12 mouse cellular contexts compared by ENCODE assay signal in the genomic region with DNA sequence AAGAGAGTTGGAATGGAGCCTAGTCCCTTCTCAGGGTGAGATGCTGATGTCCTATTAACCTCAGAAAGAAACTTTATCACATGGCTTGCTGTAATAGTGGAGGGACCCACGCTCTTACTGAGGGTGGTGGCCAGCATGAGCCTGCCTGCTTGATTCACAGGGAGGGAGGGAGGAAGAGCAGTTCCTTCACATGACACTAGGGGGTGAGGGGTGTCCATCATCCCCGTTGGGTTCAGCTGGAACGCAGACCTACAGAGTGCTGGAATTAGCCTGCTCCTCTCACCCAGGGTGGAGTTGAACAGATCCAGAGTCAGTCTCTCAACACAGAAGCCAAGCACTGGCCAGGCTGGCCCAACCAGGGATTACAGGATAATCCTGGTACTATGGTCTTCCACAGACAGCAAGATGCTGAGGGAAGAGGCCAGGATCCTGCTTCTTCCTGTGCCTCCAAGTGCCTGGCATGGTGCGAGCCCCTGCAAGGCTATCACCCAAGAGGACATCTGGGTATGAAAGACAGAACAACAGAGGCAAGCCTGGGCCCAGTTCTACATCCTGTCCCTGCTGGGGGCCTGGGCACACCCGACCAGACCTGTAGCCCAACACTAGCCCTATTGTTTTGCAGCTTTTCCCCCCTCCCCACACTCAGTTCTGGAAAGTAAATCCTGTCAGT.
DNase-seq lines count a peak whose midpoint lies in the region; ATAC-seq and TF ChIP-seq lines count a peak whose summit lies in the region.
"Had no signal": no experiment of that assay in that cellular context is flagged by ENCODE, and none has a peak within 500 bp of the region (broad histone marks: within the 10 kb centered on the region; RNA-seq: fewer than 3 reads in every experiment).

No protein-coding gene starts in this region.

- no peak overlapping the region for H3K4me3 ChIP-seq in forebrain, embryonic 11.5 days (ENCODE audit: low read depth, low read length)
- no peak overlapping the region for H3K4me3 ChIP-seq in forebrain, embryonic 13.5 days
- no peak overlapping the region for H3K4me3 ChIP-seq in left cerebral cortex, adult 2 months
- H3K4me3 ChIP-seq in CH12.LX (replicated peaks in 1 of 3; ENCODE audit: low read depth in 2 of 3, low read length in 2 of 3, poor library complexity in 1 of 3), result no peak overlapping the region
- H3K4me3 ChIP-seq in embryonic fibroblast, embryonic 13.5 days (ENCODE audit: insufficient read depth, low read length), result no peak overlapping the region
- H3K4me3 ChIP-seq: heart, embryonic 15.5 days; megakaryocyte, embryonic 14.5 days; neural tube, embryonic 15.5 days had no signal

- TF ChIP-seq EP300 in CH12.LX (IDR thresholded peaks at IDR 0.05; ENCODE audit: low read length), result no peak

- no peak for TF ChIP-seq POLR2A in CH12.LX (IDR thresholded peaks at IDR 0.05; ENCODE audit: low read depth, low read length)
- no peak for TF ChIP-seq POLR2A in embryonic fibroblast, embryonic 13.5 days (IDR thresholded peaks at IDR 0.05; ENCODE audit: low read depth, low read length)

- no peaks in the 10 kb centered on the region for H3K36me3 ChIP-seq in forebrain, embryonic 11.5 days (ENCODE audit: control insufficient read depth, insufficient read depth, low read length)
- no peaks in the 10 kb centered on the region for H3K36me3 ChIP-seq in forebrain, embryonic 13.5 days (ENCODE audit: poor library complexity, severe bottlenecking)
- H3K36me3 ChIP-seq in CH12.LX (replicated peaks in 1 of 2; ENCODE audit: control insufficient read depth in 1 of 2, insufficient read depth in 1 of 2, low read length in 1 of 2), result no peaks in the 10 kb centered on the region
- H3K36me3 ChIP-seq: heart, embryonic 15.5 days; neural tube, embryonic 15.5 days had no signal

- no peaks in the 10 kb centered on the region for H3K9me3 ChIP-seq in forebrain, embryonic 11.5 days (ENCODE audit: control insufficient read depth, low read length)
- H3K9me3 ChIP-seq in forebrain, embryonic 13.5 days (replicated peaks), result peaks cover 5% of the 10 kb centered on the region; the same call in 1 of the 2 replicates
- H3K9me3 ChIP-seq in CH12.LX (replicated peaks; ENCODE audit: low read length), result peaks cover 8% of the 10 kb centered on the region
- H3K9me3 ChIP-seq: heart, embryonic 15.5 days; neural tube, embryonic 15.5 days had no signal

- TF ChIP-seq RAD21 in CH12.LX (IDR thresholded peaks at IDR 0.05; ENCODE audit: low read depth, low read length), result peak; percentile 24

- peaks cover 3% of the 10 kb centered on the region; the same call in 1 of the 2 replicates for H3K4me1 ChIP-seq in forebrain, embryonic 11.5 days (replicated peaks; ENCODE audit: control insufficient read depth, insufficient read depth, low read length)
- H3K4me1 ChIP-seq in forebrain, embryonic 13.5 days, result peaks cover 7% of the 10 kb centered on the region; the same call in 1 of the 2 replicates
- H3K4me1 ChIP-seq in CH12.LX (ENCODE audit: control insufficient read depth in 1 of 2, insufficient read depth in 2 of 2), result no peaks in the 10 kb centered on the region
- H3K4me1 ChIP-seq in embryonic fibroblast, embryonic 13.5 days (ENCODE audit: control insufficient read depth, insufficient read depth, low read length), result no peaks in the 10 kb centered on the region
- H3K4me1 ChIP-seq: megakaryocyte, embryonic 14.5 days had no signal

- 38% methylated on average over 5 of the region's 5 CpGs for WGBS in forebrain, embryonic 11.5 days
- 40% methylated on average over 5 of the region's 5 CpGs for WGBS in forebrain, embryonic 13.5 days

- peak; percentile 38 for DNase-seq in forebrain, embryonic 11.5 days (ENCODE audit: low spot score)
- DNase-seq in left cerebral cortex, adult 2 months (ENCODE audit: extremely low spot score in 1 of 2, low spot score in 2 of 2), result no peak
- no peak for DNase-seq in left cerebral cortex, adult 11 months (ENCODE audit: low spot score)
- peak; percentile 17 for DNase-seq in CH12.LX (ENCODE audit: extremely low read depth)
- DNase-seq in spleen, postnatal 10 days (ENCODE audit: low spot score in 2 of 2), result no peak
- DNase-seq: B cell, adult 2 months had no signal

- in situ Hi-C loops in CH12.LX (cut with MboI; ENCODE audit: low pct_ligation_motif_present, low pct_unique_long_range_greater_than_20kb, low sequenced_read_pairs), result loop anchor here (25.0 kb wide), 1 partner anchor 182 kb away; no protein-coding TSS in a partner anchor

- ATAC-seq in forebrain, embryonic 11.5 days (replicated peaks; ENCODE audit: low FRiP score), result no peak
- ATAC-seq in forebrain, embryonic 13.5 days, result no peak
- ATAC-seq in frontal cortex, adult (ENCODE audit: low TSS enrichment), result no peak

- no peaks in the 10 kb centered on the region for H3K79me2 ChIP-seq in CH12.LX (replicated peaks; ENCODE audit: control insufficient read depth, extremely low read depth, insufficient read depth, poor library complexity, severe bottlenecking)

- intact Hi-C loops in left cerebral cortex, adult 2 months (cut with DNase I), result no loop called here

- no peak overlapping the region for H3K27ac ChIP-seq in forebrain, embryonic 11.5 days (ENCODE audit: low read depth, low read length)
- H3K27ac ChIP-seq in forebrain, embryonic 13.5 days, result no peak overlapping the region
- H3K27ac ChIP-seq in left cerebral cortex, adult 2 months, result no peak overlapping the region
- no peak overlapping the region for H3K27ac ChIP-seq in CH12.LX (ENCODE audit: insufficient read depth, low read depth)
- no peak overlapping the region for H3K27ac ChIP-seq in embryonic fibroblast, embryonic 13.5 days (ENCODE audit: insufficient read depth, low read length)
- H3K27ac ChIP-seq: heart, embryonic 15.5 days; neural tube, embryonic 15.5 days had no signal

- H3K27me3 ChIP-seq in forebrain, embryonic 11.5 days (ENCODE audit: control insufficient read depth, insufficient read depth, low read length), result peaks cover 52% of the 10 kb centered on the region
- peaks cover 88% of the 10 kb centered on the region for H3K27me3 ChIP-seq in forebrain, embryonic 13.5 days
- peaks cover 84% of the 10 kb centered on the region for H3K27me3 ChIP-seq in CH12.LX (replicated peaks)

- TF ChIP-seq CTCF in left cerebral cortex, adult 2 months (IDR thresholded peaks at IDR 0.05), result peak; percentile 29
- TF ChIP-seq CTCF in CH12.LX (conservative IDR thresholded peaks at IDR 0.05 in 1 of 2, IDR thresholded peaks at IDR 0.05 in 1 of 2; ENCODE audit: low read depth in 2 of 2, low read length in 2 of 2), result peak; percentile 20 to 21; a peak in 1 of 4 replicates
- peak; percentile 30; the same call in 1 of the 2 replicates for TF ChIP-seq CTCF in embryonic fibroblast, embryonic 13.5 days (IDR thresholded peaks at IDR 0.05; ENCODE audit: borderline replicate concordance, insufficient read depth, low read length)

- H3K9ac ChIP-seq in forebrain, embryonic 11.5 days (ENCODE audit: low read length), result no peak overlapping the region
- no peak overlapping the region for H3K9ac ChIP-seq in forebrain, embryonic 13.5 days
- no peak overlapping the region for H3K9ac ChIP-seq in CH12.LX (ENCODE audit: insufficient read depth, low read depth)
- H3K9ac ChIP-seq: heart, embryonic 15.5 days; neural tube, embryonic 15.5 days had no signal

- dilution Hi-C loops in CH12.LX (cut with MboI; ENCODE audit: extremely low pct_ligation_motif_present, extremely low pct_unique_long_range_greater_than_20kb, low sequenced_read_pairs), result no loop called here

- no peak overlapping the region for H3K4me2 ChIP-seq in forebrain, embryonic 11.5 days (ENCODE audit: low read depth, low read length, severe bottlenecking)
- no peak overlapping the region for H3K4me2 ChIP-seq in forebrain, embryonic 13.5 days
- no peak overlapping the region for H3K4me2 ChIP-seq in CH12.LX (ENCODE audit: insufficient read depth, low read depth, poor library complexity, severe bottlenecking)
- H3K4me2 ChIP-seq: heart, embryonic 15.5 days; neural tube, embryonic 15.5 days had no signal

TF ChIP-seq in CH12.LX, 34 proteins besides CTCF, POLR2A, EP300 and RAD21:
- TF ChIP-seq MXI1 (IDR thresholded peaks at IDR 0.05; ENCODE audit: low read depth, low read length) (no peak), ZC3H11A (IDR thresholded peaks at IDR 0.05; ENCODE audit: low read depth, low read length) (no peak), PAX5 (IDR thresholded peaks at IDR 0.05; ENCODE audit: low read length) (no peak), ZKSCAN1 (IDR thresholded peaks at IDR 0.05; ENCODE audit: borderline replicate concordance, low read depth, low read length) (no peak), IRF4 (IDR thresholded peaks at IDR 0.05; ENCODE audit: low read depth, low read length) (no peak), NRF1 (IDR thresholded peaks at IDR 0.05; ENCODE audit: low read depth, low read length) (no peak), USF1 (IDR thresholded peaks at IDR 0.05; ENCODE audit: low read depth, low read length) (no peak), ZNF384 (IDR thresholded peaks at IDR 0.05; ENCODE audit: low read depth, low read length) (no peak), USF2 (conservative IDR thresholded peaks at IDR 0.05; ENCODE audit: low read depth, low read length) (no peak), TBP (conservative IDR thresholded peaks at IDR 0.05; ENCODE audit: low read depth, low read length) (no peak), CHD1 (IDR thresholded peaks at IDR 0.05; ENCODE audit: low read depth, low read length) (no peak), TCF12 (IDR thresholded peaks at IDR 0.05; ENCODE audit: low read depth, low read length) (no peak), CHD2 (IDR thresholded peaks at IDR 0.05; ENCODE audit: low read length) (no peak)

Comparison
In these comparisons a context has a peak if more than half of its experiments do, and no peak if none do; other contexts are left out.
1. DNase-seq: peak in forebrain, embryonic 11.5 days (single experiment) and CH12.LX (single experiment); none in left cerebral cortex, adult 2 months (0 of 2), left cerebral cortex, adult 11 months (single experiment) and spleen, postnatal 10 days (0 of 2).
2. Peak in every context shown above with its lines, with median percentiles within 50 percentile points of each other: CTCF ChIP-seq.